Mouse (Mus musculus) CH12.LX (cell line): ENCODE data around the gene Fer1l5.

Experiments
- CTCF ChIP-seq, 2 experiments: IDR thresholded peaks in 1 of 2; conservative IDR thresholded peaks in 1 of 2; 2 replicates each; pipeline ENCODE4 v1.5.1; 2011 to 2012; ENCODE audit warnings: low read depth in 2 of 2, low read length in 2 of 2, improper control_type of control experiment in 1 of 2, inconsistent platforms in 1 of 2, mild to moderate bottlenecking in 1 of 2, moderate library complexity in 1 of 2
- E2F4 ChIP-seq: IDR thresholded peaks from 2 replicates; pipeline ENCODE4 v1.6.1; 2011; ENCODE audit warnings: low read depth, low read length, improper control_type of control experiment; ENCODE audit not compliant: insufficient replicate concordance
- EP300 ChIP-seq: IDR thresholded peaks from 2 replicates; pipeline ENCODE4 v1.6.1; 2011; ENCODE audit warnings: low read length, improper control_type of control experiment
- MAFK ChIP-seq: IDR thresholded peaks from 2 replicates; pipeline ENCODE4 v1.6.1; 2011; ENCODE audit warnings: low read length, improper control_type of control experiment; ENCODE audit not compliant: insufficient replicate concordance
- MEF2A ChIP-seq: IDR thresholded peaks from 2 replicates; pipeline ENCODE4 v1.6.1; 2014; ENCODE audit warnings: low read depth, mild to moderate bottlenecking, inconsistent platforms, low read length, improper control_type of control experiment, borderline replicate concordance
- MYC ChIP-seq: IDR thresholded peaks from 2 replicates; pipeline ENCODE4 v1.6.1; 2011; ENCODE audit warnings: low read depth, mild to moderate bottlenecking, improper control_type of control experiment, low read length
- NRF1 ChIP-seq: IDR thresholded peaks from 2 replicates; pipeline ENCODE4 v1.6.1; 2014; ENCODE audit warnings: low read depth, mild to moderate bottlenecking, inconsistent platforms, low read length, improper control_type of control experiment, moderate library complexity
- POLR2A ChIP-seq: IDR thresholded peaks from 2 replicates; pipeline ENCODE4 v1.6.1; 2011; ENCODE audit warnings: low read depth, mild to moderate bottlenecking, improper control_type of control experiment, low read length
- TCF12 ChIP-seq: IDR thresholded peaks from 2 replicates; pipeline ENCODE4 v1.6.1; 2014; ENCODE audit warnings: low read depth, mild to moderate bottlenecking, inconsistent platforms, low read length, improper control_type of control experiment
- ZC3H11A ChIP-seq: IDR thresholded peaks from 2 replicates; pipeline ENCODE4 v1.6.1; 2012; ENCODE audit warnings: low read depth, mild to moderate bottlenecking, inconsistent platforms, low read length, improper control_type of control experiment
- ZNF384 ChIP-seq: IDR thresholded peaks from 2 replicates; pipeline ENCODE4 v1.6.1; 2012; ENCODE audit warnings: low read depth, low read length, improper control_type of control experiment, inconsistent platforms

GRCm38 (mm10) chr1:36429511-36429910, 57.4 kb downstream of the Fer1l5 start:
- TF ChIP-seq CTCF (conservative IDR thresholded peaks at IDR 0.05 in 1 of 2, IDR thresholded peaks at IDR 0.05 in 1 of 2; ENCODE audit: low read depth in 2 of 2, low read length in 2 of 2) (no peak), MAFK (no peak), ZC3H11A (no peak), EP300 (no peak), MEF2A (no peak), POLR2A (no peak), NRF1 (no peak), ZNF384 (no peak), MYC (no peak), E2F4 (no peak), TCF12 (no peak)
